Mouse (Mus musculus) intestine, embryonic 14.5 days (tissue): ENCODE data around the gene Jarid2. TPM values are rescaled to one million over a fixed set of nuclear protein-coding genes. Genes with fewer than 3 reads are reported as not detected.
"Not testable (repeated sequence)": the region's sequence is repeated elsewhere in the genome, so short reads cannot be mapped to it uniquely, and the experiment has no call there.

Experiments used
- ATAC-seq: fragments of 200-750 bp; cut with Nextera tagmentation; replicated peaks from 2 replicates; pipeline ENCODE4 v1.8.0; 2017; ENCODE audit warnings: low read depth, moderate number of reproducible peaks, moderate TSS enrichment, moderate library complexity; ENCODE audit not compliant: low FRiP score, low TSS enrichment
- DNase-seq: peaks from one replicate; pipeline ENCODE4 v3.0.0-alpha.2; 2018; ENCODE audit warnings: low spot score
- H3K27ac ChIP-seq: fragments of 300-500 bp; sonication (generic); 2 replicates; pipeline ENCODE4 v1.5.1; 2014; ENCODE audit warnings: low read depth, mild to moderate bottlenecking, control low read depth
- H3K27me3 ChIP-seq: fragments of 300-500 bp; sonication (generic); replicated peaks from 2 replicates; pipeline ENCODE4 v1.6.1; 2014; ENCODE audit warnings: low read length, control low read depth; ENCODE audit not compliant: control insufficient read depth, insufficient read depth
- H3K36me3 ChIP-seq: fragments of 300-500 bp; sonication (generic); 2 replicates; pipeline ENCODE4 v1.6.1; 2014; ENCODE audit warnings: low read length, control low read depth; ENCODE audit not compliant: control insufficient read depth, insufficient read depth
- H3K4me1 ChIP-seq: fragments of 300-500 bp; sonication (generic); replicated peaks from 2 replicates; pipeline ENCODE4 v1.6.1; 2014; ENCODE audit warnings: low read length, control low read depth, mixed read lengths; ENCODE audit not compliant: control insufficient read depth, insufficient read depth
- H3K4me2 ChIP-seq: fragments of 300-500 bp; sonication (generic); 2 replicates; pipeline ENCODE4 v1.6.1; 2014; ENCODE audit warnings: low read length
- H3K4me3 ChIP-seq: fragments of 300-500 bp; sonication (generic); 2 replicates; pipeline ENCODE4 v1.5.1; 2014; ENCODE audit warnings: low read depth, low read length, control low read depth, mixed read lengths
- H3K9ac ChIP-seq: fragments of 300-500 bp; sonication (generic); 2 replicates; pipeline ENCODE4 v1.6.1; 2014; ENCODE audit warnings: mild to moderate bottlenecking, low read length
- H3K9me3 ChIP-seq: fragments of 300-500 bp; sonication (generic); 2 replicates; pipeline ENCODE4 v1.6.1; 2016; ENCODE audit warnings: low read length, control low read depth; ENCODE audit not compliant: control insufficient read depth
- WGBS: fragments of 180-500 bp; shearing (Covaris S2); extraction: QIAGEN DNeasy Blood & Tissue Kit; methylation state at CpG from one replicate; pipeline ENCODE4 v1.1.7; 2014; 5-methylcytosine and 5-hydroxymethylcytosine counted together
- polyA plus RNA-seq: library from polyadenylated mRNA; unstranded; fragments of >200 nt; fragmentation: Nextera tagmentation; extraction: Ambion mirVana; gene quantifications from 2 replicates; pipeline ENCODE4 v1.2.1, GENCODE M21; 2014

The Jarid2 gene
- polyA plus RNA-seq, 1 experiment from 2014 or later, result 20.3 TPM

DNA sequence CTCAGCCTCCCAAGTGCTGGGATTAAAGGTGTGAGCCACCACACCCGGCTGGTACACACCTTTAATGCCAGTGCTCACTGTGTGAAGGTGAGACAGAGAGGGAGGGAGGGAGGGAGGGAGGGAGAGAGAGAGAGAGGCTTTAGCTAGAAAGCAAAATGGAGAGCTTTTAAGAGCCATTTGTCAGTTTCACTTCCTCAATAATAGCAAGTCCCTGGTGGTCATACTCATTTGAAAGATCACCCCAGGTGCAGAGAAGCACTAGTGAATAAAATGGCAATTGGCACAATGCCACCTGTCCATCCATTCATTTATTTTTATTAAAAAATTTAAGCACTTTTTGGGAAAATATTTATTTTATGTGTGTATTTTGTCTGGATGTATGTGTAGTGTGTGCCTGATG lies 9.2 kb upstream of the Jarid2 start:
- Histone ChIP-seq H3K4me2 (no peak overlapping the region), H3K4me3 (no peak overlapping the region), H3K9me3 (no peaks in the 10 kb centered on the region), H3K27ac (no peak overlapping the region), H3K27me3 (no peaks in the 10 kb centered on the region), H3K36me3 (no peaks in the 10 kb centered on the region), H3K9ac (no peak overlapping the region), H3K4me1 (no peaks in the 10 kb centered on the region)
- DNase-seq (no peak), ATAC-seq (no peak)
- WGBS, result 81% methylated on average over 1 of the region's 1 CpGs

GRCm38 (mm10) chr13:44721891-44722547 lies 7.3 kb upstream of the Jarid2 start:
- ATAC-seq, result no peak

DNA sequence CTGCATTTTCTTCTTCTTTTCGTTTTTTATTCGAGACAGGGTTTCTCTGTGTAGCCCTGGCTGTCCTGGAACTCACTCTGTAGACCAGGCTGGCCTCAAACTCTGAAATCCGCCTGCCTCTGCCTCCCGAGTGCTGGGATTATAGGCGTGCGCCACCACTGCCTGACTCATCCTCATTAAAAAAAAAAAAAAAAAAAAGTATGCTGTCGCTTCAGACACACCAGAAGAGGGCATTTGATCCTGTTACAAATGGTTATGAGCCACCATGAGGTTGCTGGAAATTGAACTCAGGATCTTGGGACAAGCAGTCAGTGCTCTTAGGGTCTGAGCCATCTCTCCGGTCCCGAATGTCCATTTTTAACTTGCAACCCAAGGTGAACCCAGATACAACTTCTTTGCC lies 5.8 kb upstream of the Jarid2 start:
- H3K27me3 ChIP-seq, DNase-seq, H3K36me3 ChIP-seq, ATAC-seq, H3K9me3 ChIP-seq, H3K4me3 ChIP-seq, H3K4me2 ChIP-seq, H3K4me1 ChIP-seq, H3K9ac ChIP-seq, H3K27ac ChIP-seq: not testable (repeated sequence)
- WGBS, result 89% methylated on average over 9 of the region's 9 CpGs

More at GRCm38 (mm10) chr13:44721891-44722547, 7.3 kb upstream of the Jarid2 start:
- H3K27ac ChIP-seq, result no peak overlapping the region
- no peaks in the 10 kb centered on the region for H3K9me3 ChIP-seq
- no peak for DNase-seq
- H3K4me2 ChIP-seq, result no peak overlapping the region
- H3K4me1 ChIP-seq, result no peaks in the 10 kb centered on the region
- H3K9ac ChIP-seq, result no peak overlapping the region
- no peaks in the 10 kb centered on the region for H3K27me3 ChIP-seq
- H3K4me3 ChIP-seq, result no peak overlapping the region
- no peaks in the 10 kb centered on the region for H3K36me3 ChIP-seq
- 71% methylated on average over 5 of the region's 5 CpGs for WGBS

- no peaks in the 10 kb centered on the region for H3K9me3 ChIP-seq
- no peak overlapping the region for H3K4me3 ChIP-seq
- H3K4me2 ChIP-seq, result no peak overlapping the region
- 0 out of 2 replicates have a peak, but pooled peaks cover 4% of the 10 kb centered on the region for H3K4me1 ChIP-seq
- H3K36me3 ChIP-seq, result no peaks in the 10 kb centered on the region
- ATAC-seq (no peak), DNase-seq (no peak)
- WGBS, result 84% methylated on average over 1 of the region's 1 CpGs
- H3K9ac ChIP-seq, result no peak overlapping the region
- H3K27me3 ChIP-seq, result no peaks in the 10 kb centered on the region
- no peak overlapping the region for H3K27ac ChIP-seq
These were observed 961 bp upstream of the Jarid2 start for GRCm38 (mm10) chr13:44728145-44728880.

- ATAC-seq (peak; percentile 93), DNase-seq (peak; percentile 99)
- H3K4me1 ChIP-seq, result peaks cover 18% of the 10 kb centered on the region
- peak overlapping the region; percentile 92 for H3K27ac ChIP-seq
- peak overlapping the region; percentile 78 for H3K4me3 ChIP-seq
- no peaks in the 10 kb centered on the region for H3K36me3 ChIP-seq
- peak overlapping the region; percentile 74 for H3K4me2 ChIP-seq
- H3K27me3 ChIP-seq, result no peaks in the 10 kb centered on the region
- peak overlapping the region; percentile 90 for H3K9ac ChIP-seq
- WGBS, result under 1% methylated on average over 47 of the region's 87 CpGs
- H3K9me3 ChIP-seq, result no peaks in the 10 kb centered on the region
These were observed 1.0 kb downstream of the Jarid2 start for GRCm38 (mm10) chr13:44730146-44730864.

GRCm38 (mm10) chr13:44730939-44731551 lies 1.8 kb downstream of the Jarid2 start:
- peak overlapping the region; percentile 78 for H3K4me3 ChIP-seq
- no peaks in the 10 kb centered on the region for H3K36me3 ChIP-seq
- DNase-seq (peak; percentile 98), ATAC-seq (peak; percentile 80)
- H3K4me2 ChIP-seq, result peak overlapping the region; percentile 90
- H3K4me1 ChIP-seq, result peaks cover 21% of the 10 kb centered on the region
- no peaks in the 10 kb centered on the region for H3K9me3 ChIP-seq
- H3K27me3 ChIP-seq, result no peaks in the 10 kb centered on the region
- H3K27ac ChIP-seq, result peak overlapping the region; percentile 92
- 0% methylated on average over 39 of the region's 41 CpGs for WGBS
- H3K9ac ChIP-seq, result peak overlapping the region; percentile 77

DNA sequence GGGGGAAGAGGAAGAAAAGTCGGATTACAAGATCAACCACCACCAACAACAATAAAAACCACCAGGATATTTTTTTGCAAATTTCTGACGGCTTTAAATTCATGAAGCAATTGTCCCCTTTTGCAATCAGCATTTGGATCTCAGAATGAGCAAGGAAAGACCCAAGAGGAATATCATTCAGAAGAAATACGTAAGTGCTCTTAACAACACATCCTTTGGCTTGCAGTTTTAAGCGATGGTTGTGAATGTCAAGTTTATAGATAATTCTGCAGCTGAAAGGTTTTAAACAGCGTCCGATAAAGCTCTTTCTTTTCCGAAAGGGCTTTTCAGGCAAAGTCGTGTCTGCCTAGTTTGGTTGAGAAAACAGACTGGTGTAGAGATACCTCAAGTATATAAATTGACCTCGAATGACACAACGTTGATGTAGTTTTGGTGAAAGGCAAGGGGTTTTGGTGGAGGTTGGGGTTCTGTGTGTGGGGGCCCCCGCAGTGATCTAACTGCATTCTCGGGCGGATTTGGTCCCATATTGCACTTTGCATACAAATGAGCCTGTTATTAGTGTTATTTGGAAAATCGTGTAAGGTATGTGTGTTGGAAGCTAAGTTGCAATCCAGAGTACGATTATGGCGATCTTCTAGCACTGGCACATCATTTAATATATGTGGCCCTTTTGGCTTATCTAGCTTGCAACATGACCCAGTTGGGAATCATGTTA lies 2.6 kb downstream of the Jarid2 start:
- Histone ChIP-seq H3K4me1 (peaks cover 22% of the 10 kb centered on the region), H3K36me3 (no peaks in the 10 kb centered on the region), H3K4me2 (peak overlapping the region; percentile 90), H3K9me3 (no peaks in the 10 kb centered on the region), H3K4me3 (peak overlapping the region; percentile 78), H3K27me3 (no peaks in the 10 kb centered on the region), H3K27ac (0 out of 2 replicates have a peak overlapping the region, but pooled peaks have one; percentile 22), H3K9ac (peak overlapping the region; percentile 77)
- ATAC-seq (no peak), DNase-seq (no peak)
- WGBS, result under 1% methylated on average over 16 of the region's 16 CpGs
